Mouse (Mus musculus) CH12.LX (cell line): ENCODE results near the gene T2. TPM values are rescaled to one million over a fixed set of nuclear protein-coding genes. Genes with fewer than 3 reads are reported as not detected.

ENCODE experiments used
- DNase-seq: peaks from one replicate; pipeline ENCODE4 v3.0.0-alpha.2; 2013; ENCODE audit errors: extremely low read depth
- H3K27ac ChIP-seq: 2 replicates; pipeline ENCODE4 v1.5.1; 2012; ENCODE audit warnings: low read depth, mild to moderate bottlenecking, control low read depth, moderate library complexity; ENCODE audit not compliant: insufficient read depth
- H3K27me3 ChIP-seq: replicated peaks from 2 replicates; pipeline ENCODE3; 2012; ENCODE audit warnings: inconsistent platforms
- H3K36me3 ChIP-seq, 2 experiments: replicated peaks in 1 of 2; 2 replicates each; pipeline versions ENCODE3 to v1.6.1; 2012; ENCODE audit warnings: inconsistent platforms in 1 of 2, low read length in 1 of 2, mild to moderate bottlenecking in 1 of 2, mixed read lengths in 1 of 2, moderate library complexity in 1 of 2; ENCODE audit not compliant: control insufficient read depth in 1 of 2, insufficient read depth in 1 of 2
- H3K4me1 ChIP-seq, 2 experiments: 2 replicates each; pipeline ENCODE4 v1.6.1; 2012; ENCODE audit warnings: inconsistent platforms in 1 of 2, moderate library complexity in 1 of 2; ENCODE audit not compliant: insufficient read depth in 2 of 2, control insufficient read depth in 1 of 2
- H3K4me2 ChIP-seq: 2 replicates; pipeline ENCODE4 v1.6.1; 2012; ENCODE audit warnings: low read depth, mild to moderate bottlenecking, control low read depth; ENCODE audit not compliant: poor library complexity, insufficient read depth, severe bottlenecking
- H3K4me3 ChIP-seq, 3 experiments: fragments of 150-350 bp in 1 of 3; sonication (generic) in 1 of 3; replicated peaks in 1 of 3; 2 replicates each; pipeline versions ENCODE3 to v1.5.1; 2011 to 2012; ENCODE audit warnings: low read depth in 2 of 3, low read length in 2 of 3, mild to moderate bottlenecking in 2 of 3, moderate library complexity in 2 of 3, control low read depth in 1 of 3, improper control_type of control experiment in 1 of 3, inconsistent platforms in 1 of 3, mixed read lengths in 1 of 3; ENCODE audit not compliant: poor library complexity in 1 of 3
- H3K79me2 ChIP-seq: replicated peaks from 2 replicates; pipeline ENCODE4 v1.6.1; 2012; ENCODE audit warnings: mild to moderate bottlenecking, moderate library complexity; ENCODE audit not compliant: control insufficient read depth, poor library complexity, insufficient read depth, severe bottlenecking; ENCODE audit errors: extremely low read depth
- H3K9ac ChIP-seq: 2 replicates; pipeline ENCODE4 v1.6.1; 2012; ENCODE audit warnings: low read depth, mild to moderate bottlenecking, control low read depth, moderate library complexity; ENCODE audit not compliant: insufficient read depth
- H3K9me3 ChIP-seq: replicated peaks from 2 replicates; pipeline ENCODE3; 2012; ENCODE audit warnings: low read length, inconsistent platforms, mixed read lengths
- BHLHE40 ChIP-seq: IDR thresholded peaks from 2 replicates; pipeline ENCODE4 v1.6.1; 2011; ENCODE audit warnings: mild to moderate bottlenecking, low read depth, low read length, improper control_type of control experiment
- CHD2 ChIP-seq: IDR thresholded peaks from 2 replicates; pipeline ENCODE4 v1.6.1; 2011; ENCODE audit warnings: low read length, improper control_type of control experiment
- CTCF ChIP-seq, 2 experiments: IDR thresholded peaks in 1 of 2; conservative IDR thresholded peaks in 1 of 2; 2 replicates each; pipeline ENCODE4 v1.5.1; 2011 to 2012; ENCODE audit warnings: low read depth in 2 of 2, low read length in 2 of 2, improper control_type of control experiment in 1 of 2, inconsistent platforms in 1 of 2, mild to moderate bottlenecking in 1 of 2, moderate library complexity in 1 of 2
- E2F4 ChIP-seq: IDR thresholded peaks from 2 replicates; pipeline ENCODE4 v1.6.1; 2011; ENCODE audit warnings: low read depth, low read length, improper control_type of control experiment; ENCODE audit not compliant: insufficient replicate concordance
- EP300 ChIP-seq: IDR thresholded peaks from 2 replicates; pipeline ENCODE4 v1.6.1; 2011; ENCODE audit warnings: low read length, improper control_type of control experiment
- ETS1 ChIP-seq: conservative IDR thresholded peaks from 2 replicates; pipeline ENCODE4 v1.6.1; 2012; ENCODE audit warnings: low read depth, mild to moderate bottlenecking, inconsistent platforms, low read length, improper control_type of control experiment, moderate library complexity
- GABPA ChIP-seq: IDR thresholded peaks from 2 replicates; pipeline ENCODE4 v1.6.1; 2012; ENCODE audit warnings: low read depth, low read length, improper control_type of control experiment, inconsistent platforms; ENCODE audit not compliant: insufficient replicate concordance
- IRF4 ChIP-seq: IDR thresholded peaks from 2 replicates; pipeline ENCODE4 v1.6.1; 2014; ENCODE audit warnings: low read depth, mild to moderate bottlenecking, inconsistent platforms, low read length, improper control_type of control experiment
- JUN ChIP-seq: IDR thresholded peaks from 2 replicates; pipeline ENCODE4 v1.6.1; 2011; ENCODE audit warnings: low read depth, mild to moderate bottlenecking, low read length, improper control_type of control experiment, moderate library complexity; ENCODE audit not compliant: insufficient read depth
- KAT2A ChIP-seq: IDR thresholded peaks from 2 replicates; pipeline ENCODE4 v1.6.1; 2012; ENCODE audit warnings: low read length, improper control_type of control experiment, inconsistent platforms; ENCODE audit not compliant: insufficient replicate concordance
- MAFK ChIP-seq: IDR thresholded peaks from 2 replicates; pipeline ENCODE4 v1.6.1; 2011; ENCODE audit warnings: low read length, improper control_type of control experiment; ENCODE audit not compliant: insufficient replicate concordance
- MAX ChIP-seq: IDR thresholded peaks from 2 replicates; pipeline ENCODE4 v1.6.1; 2011; ENCODE audit warnings: low read length, improper control_type of control experiment
- MAZ ChIP-seq: IDR thresholded peaks from 2 replicates; pipeline ENCODE4 v1.6.1; 2012; ENCODE audit warnings: low read depth, mild to moderate bottlenecking, inconsistent platforms, low read length, improper control_type of control experiment, moderate library complexity
- MEF2A ChIP-seq: IDR thresholded peaks from 2 replicates; pipeline ENCODE4 v1.6.1; 2014; ENCODE audit warnings: low read depth, mild to moderate bottlenecking, inconsistent platforms, low read length, improper control_type of control experiment, borderline replicate concordance
- MYC ChIP-seq: IDR thresholded peaks from 2 replicates; pipeline ENCODE4 v1.6.1; 2011; ENCODE audit warnings: low read depth, mild to moderate bottlenecking, improper control_type of control experiment, low read length
- NRF1 ChIP-seq: IDR thresholded peaks from 2 replicates; pipeline ENCODE4 v1.6.1; 2014; ENCODE audit warnings: low read depth, mild to moderate bottlenecking, inconsistent platforms, low read length, improper control_type of control experiment, moderate library complexity
- POLR2AphosphoS2 ChIP-seq: IDR thresholded peaks from 2 replicates; pipeline ENCODE4 v1.6.1; 2011; ENCODE audit warnings: low read depth, low read length, improper control_type of control experiment
- RAD21 ChIP-seq: IDR thresholded peaks from 2 replicates; pipeline ENCODE4 v1.6.1; 2011; ENCODE audit warnings: low read depth, mild to moderate bottlenecking, low read length, improper control_type of control experiment, moderate library complexity
- RCOR1 ChIP-seq: conservative IDR thresholded peaks from 2 replicates; pipeline ENCODE4 v1.6.1; 2012; ENCODE audit warnings: low read depth, mild to moderate bottlenecking, inconsistent platforms, low read length, improper control_type of control experiment
- TBP ChIP-seq: conservative IDR thresholded peaks from 2 replicates; pipeline ENCODE4 v1.6.1; 2011; ENCODE audit warnings: low read depth, low read length, improper control_type of control experiment
- USF1 ChIP-seq: IDR thresholded peaks from 2 replicates; pipeline ENCODE4 v1.6.1; 2014; ENCODE audit warnings: low read depth, mild to moderate bottlenecking, inconsistent platforms, low read length, improper control_type of control experiment
- ZC3H11A ChIP-seq: IDR thresholded peaks from 2 replicates; pipeline ENCODE4 v1.6.1; 2012; ENCODE audit warnings: low read depth, mild to moderate bottlenecking, inconsistent platforms, low read length, improper control_type of control experiment
- ZKSCAN1 ChIP-seq: IDR thresholded peaks from 2 replicates; pipeline ENCODE4 v1.6.1; 2012; ENCODE audit warnings: low read depth, inconsistent platforms, low read length, improper control_type of control experiment, borderline replicate concordance
- ZMIZ1 ChIP-seq: IDR thresholded peaks from 2 replicates; pipeline ENCODE4 v1.6.1; 2012; ENCODE audit warnings: low read depth, mild to moderate bottlenecking, inconsistent platforms, low read length, improper control_type of control experiment
- dilution Hi-C: fragments of 300-500 bp; cut with MboI; formaldehyde crosslinking; loops from 2 replicates; pipeline ENCODE4 v1.14.3; 2020; ENCODE audit warnings: low sequenced_read_pairs; ENCODE audit not compliant: extremely low pct_unique_long_range_greater_than_20kb, extremely low pct_ligation_motif_present
- in situ Hi-C: fragments of 300-500 bp; cut with MboI; formaldehyde crosslinking; loops from 3 replicates; pipeline ENCODE4 v1.14.3; 2019; ENCODE audit warnings: low sequenced_read_pairs, low pct_ligation_motif_present, low pct_unique_long_range_greater_than_20kb, mixed read lengths
- polyA plus RNA-seq: library from polyadenylated mRNA; unstranded; fragments of >175 nt; gene quantifications from 2 replicates; pipeline ENCODE4 v1.2.1, GENCODE M21; 2012; ENCODE audit warnings: low read depth; ENCODE audit not compliant: insufficient read length
- total RNA-seq, 2 experiments: library from RNA; depleted of rRNA; stranded (reverse); fragments of 300-350 nt in 1 of 2; fragments of >200 nt in 1 of 2; gene quantifications; 2 replicates each; pipeline ENCODE4 v1.2.3; 2012 to 2014

T2 gene
- total and polyA plus RNA-seq, 3 experiments, result not detected

GRCm38 (mm10) chr17:8361281-8362103, 5.7 kb downstream of the T2 start:
- in situ Hi-C loops, result no loop called here
- H3K4me1 ChIP-seq, result no peaks in the 10 kb centered on the region
- no peak for TF ChIP-seq TBP
- no peak for TF ChIP-seq NRF1
- TF ChIP-seq MAFK, result no peak
- no peak for TF ChIP-seq GABPA
- no peak for TF ChIP-seq POLR2AphosphoS2
- no peak for TF ChIP-seq EP300
- TF ChIP-seq MAZ, result no peak
- TF ChIP-seq MEF2A, result no peak
- TF ChIP-seq RAD21, result no peak
- TF ChIP-seq CHD2, result no peak
- no peak for TF ChIP-seq ZC3H11A
- TF ChIP-seq ZMIZ1, result no peak
- TF ChIP-seq MAX, result no peak
- no peak for TF ChIP-seq JUN
- TF ChIP-seq CTCF (conservative IDR thresholded peaks at IDR 0.05 in 1 of 2, IDR thresholded peaks at IDR 0.05 in 1 of 2; ENCODE audit: low read depth in 2 of 2, low read length in 2 of 2), result no peak

DNA sequence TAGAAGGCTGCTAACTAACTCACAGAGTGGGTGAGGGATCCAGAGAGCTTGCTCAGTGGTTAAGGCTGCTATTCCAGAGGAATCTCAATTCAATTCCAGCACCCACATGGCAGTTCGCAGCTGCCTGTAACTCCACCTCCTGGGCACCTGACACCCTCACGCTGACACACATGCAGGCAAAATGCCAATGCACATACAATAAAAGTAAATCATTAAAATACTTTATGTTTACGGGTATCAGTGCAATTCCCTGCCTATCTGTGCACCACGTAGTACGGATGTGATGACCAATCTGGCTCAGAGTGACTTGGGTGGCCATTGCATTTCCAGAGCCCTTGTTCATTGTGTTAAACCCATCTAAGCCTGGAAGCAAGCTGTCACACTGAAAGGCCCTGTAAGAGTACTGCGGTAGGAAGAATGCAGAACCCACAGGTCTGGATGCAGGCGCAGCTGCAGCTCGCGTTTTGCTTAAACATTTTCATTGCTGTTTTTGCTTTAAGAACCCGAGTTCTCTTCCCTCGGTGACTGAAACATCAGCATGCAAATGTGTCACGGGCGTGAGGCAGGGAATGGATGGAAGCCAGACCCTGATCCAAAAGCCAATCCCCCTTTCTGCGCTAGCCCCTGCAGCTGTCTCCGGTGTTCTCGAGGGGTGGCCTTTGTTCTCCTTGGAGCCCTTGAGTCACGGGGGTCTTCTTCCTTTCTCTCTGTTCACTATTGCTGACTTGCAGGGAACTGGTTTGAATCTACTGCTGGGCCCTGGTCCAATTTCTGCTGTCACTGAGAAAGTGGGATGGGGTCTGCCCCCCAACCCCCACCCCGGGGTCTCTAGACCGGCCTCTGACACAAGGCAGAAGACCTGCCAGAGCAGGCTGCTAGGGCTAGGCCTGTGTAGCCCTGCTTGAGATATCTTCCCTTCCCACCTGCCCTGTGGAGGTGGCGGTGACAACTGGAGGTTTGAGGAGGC, 12.0 kb downstream of the T2 start:
- dilution Hi-C loops, result no loop called here
- Histone ChIP-seq H3K36me3 (no peaks in the 10 kb centered on the region), H3K9me3 (no peaks in the 10 kb centered on the region), H3K27ac (no peak overlapping the region), H3K9ac (no peak overlapping the region)
- no peak for TF ChIP-seq USF1
- TF ChIP-seq ZC3H11A, result no peak
- TF ChIP-seq KAT2A, result no peak
- TF ChIP-seq BHLHE40, result no peak
- no peak for TF ChIP-seq EP300
- no peak for TF ChIP-seq IRF4
- TF ChIP-seq MAFK, result no peak
- TF ChIP-seq RCOR1, result no peak
- TF ChIP-seq MYC, result no peak
- no peak for TF ChIP-seq MEF2A
- no peak for TF ChIP-seq GABPA
- no peak for TF ChIP-seq ZKSCAN1
- TF ChIP-seq ETS1, result no peak
- no peak for TF ChIP-seq E2F4
- TF ChIP-seq, all 38 proteins: peak for 0
- Histone ChIP-seq H3K4me2 (no peak overlapping the region), H3K4me1 (peaks cover 2 to 22% of the 10 kb centered on the region in 2 experiments; a peak in 2 of 4 replicates), H3K4me3 (no peak overlapping the region), H3K79me2 (no peaks in the 10 kb centered on the region), H3K27me3 (peaks cover 15% of the 10 kb centered on the region)
- in situ Hi-C loops, result no loop called here
- DNase-seq, result no peak

More at GRCm38 (mm10) chr17:8361281-8362103, 5.7 kb downstream of the T2 start:
- H3K79me2 ChIP-seq, result no peaks in the 10 kb centered on the region
- dilution Hi-C loops, result no loop called here
- peaks cover 39% of the 10 kb centered on the region for H3K27me3 ChIP-seq
- no peak overlapping the region for H3K9ac ChIP-seq
- no peaks in the 10 kb centered on the region for H3K36me3 ChIP-seq
- no peak overlapping the region for H3K4me3 ChIP-seq
- no peak overlapping the region for H3K27ac ChIP-seq
- no peak overlapping the region for H3K4me2 ChIP-seq
- DNase-seq, result no peak
- no peaks in the 10 kb centered on the region for H3K9me3 ChIP-seq
